Mouse (Mus musculus) urinary bladder, adult 18-20 months (tissue): ENCODE measurements at regions not wholly inside any gene's neighbourhood (a gene's known extent, or its start where the extent isn't known, plus 50 kb on each side); places are given as distances from the start of the nearest gene placed in this dataset.
"Not testable (repeated sequence)": the region's sequence is repeated elsewhere in the genome, so short reads cannot be mapped to it uniquely, and the experiment has no call there.

Experiments
- DNase-seq, 2 experiments: peaks; one replicate each; pipeline ENCODE4 v3.0.0; 2022; ENCODE audit warnings: low spot score in 2 of 2, mixed read lengths in 2 of 2

- no peak for DNase-seq
Measured at GRCm38 (mm10) chr3:78573299-78573698, 713.0 kb downstream of the Rapgef2 start.

- not testable (repeated sequence) for DNase-seq
Measured at GRCm38 (mm10) chr3:78564926-78565325, 721.4 kb downstream of the Rapgef2 start.
